In genomic region chr11:70844559-70845456, GRCm38 (mm10) we compare ENCODE assay signal across 8 mouse cellular contexts. TPM values are rescaled to one million over a fixed set of nuclear protein-coding genes. Genes with fewer than 3 reads are reported as not detected.
DNase-seq lines count a peak whose midpoint lies in the region; ATAC-seq and TF ChIP-seq lines count a peak whose summit lies in the region.

Rabep1 (plus strand) TSS chr11:70844778.

- peak; percentile 97 for ATAC-seq in lung, postnatal 0 days

- TF ChIP-seq RAD21 in MEL (IDR thresholded peaks at IDR 0.05; ENCODE audit: low read depth, low read length) = no peak

- H3K79me2 ChIP-seq in MEL (ENCODE audit: control insufficient read depth, insufficient read depth, low read length, poor library complexity) = peaks cover 38% of the 10 kb centered on the region

- peak; percentile 97 for DNase-seq in MEL (ENCODE audit: low read depth, low spot score)
- peak; percentile 95 for DNase-seq in cerebellum, adult 2 months
- peak; percentile 93 for DNase-seq in forelimb bud, embryonic 11.5 days (ENCODE audit: low read depth, low spot score)
- DNase-seq in hindbrain, embryonic 10.5 days (ENCODE audit: low spot score) = peak; percentile 97
- peak; percentile 93 for DNase-seq in layer of hippocampus, adult 9-11 months
- peak; percentile 97 for DNase-seq in lung, postnatal 0 days (ENCODE audit: low spot score)
- DNase-seq in ovary, postnatal 14 days (ENCODE audit: low spot score) = peak; percentile 94
- peak; percentile 98 for DNase-seq in thymus, postnatal 14 days

- 0 out of 4 replicates have a peak, but pooled peaks of 1 of the 2 experiments have one; percentile 23 for TF ChIP-seq EP300 in MEL (IDR thresholded peaks at IDR 0.05; ENCODE audit: low read depth in 1 of 2, low read length in 2 of 2)
- no peak for TF ChIP-seq EP300 in lung, postnatal 0 days (IDR thresholded peaks at IDR 0.05)

- H3K4me2 ChIP-seq in lung, postnatal 0 days (replicated peaks; ENCODE audit: low read depth, low read length) = peak within 1 kb of the TSS; percentile 80

- TF ChIP-seq CTCF in MEL (IDR thresholded peaks at IDR 0.05 in 2 of 3, conservative IDR thresholded peaks at IDR 0.05 in 1 of 3; ENCODE audit: control insufficient read depth in 1 of 3, insufficient read depth in 1 of 3, low read depth in 2 of 3, low read length in 3 of 3, poor library complexity in 1 of 3, severe bottlenecking in 1 of 3) = no peak
- no peak for TF ChIP-seq CTCF in cerebellum, adult 2 months (IDR thresholded peaks at IDR 0.05; ENCODE audit: borderline replicate concordance, insufficient read depth, low read depth, low read length)
- no peak for TF ChIP-seq CTCF in lung, postnatal 0 days (IDR thresholded peaks at IDR 0.05)

- peak within 1 kb of the TSS; percentile 71 to 95 for H3K4me3 ChIP-seq in MEL (ENCODE audit: control insufficient read depth in 1 of 2, insufficient read depth in 1 of 2, low read depth in 2 of 2, low read length in 2 of 2)
- peak within 1 kb of the TSS; percentile 73 for H3K4me3 ChIP-seq in cerebellum, adult 2 months (replicated peaks; ENCODE audit: insufficient read depth, low read depth, low read length)
- H3K4me3 ChIP-seq in hindbrain, embryonic 10.5 days = peak within 1 kb of the TSS; percentile 97
- H3K4me3 ChIP-seq in lung, postnatal 0 days (ENCODE audit: low read depth, low read length) = peak within 1 kb of the TSS; percentile 95

- peak within 1 kb of the TSS; percentile 31 for H3K27ac ChIP-seq in MEL (ENCODE audit: control insufficient read depth, low read depth, low read length)
- peak within 1 kb of the TSS; percentile 41; the same call in 1 of the 2 replicates for H3K27ac ChIP-seq in cerebellum, adult 2 months (ENCODE audit: insufficient read depth, low read length)
- peak within 1 kb of the TSS; percentile 95 for H3K27ac ChIP-seq in hindbrain, embryonic 10.5 days
- peak within 1 kb of the TSS; percentile 84 for H3K27ac ChIP-seq in lung, postnatal 0 days (ENCODE audit: low read length)

- WGBS in cerebellum, adult 2 months = under 1% methylated on average over 85 of the region's 88 CpGs
- WGBS in hindbrain, embryonic 10.5 days = under 1% methylated on average over 88 of the region's 88 CpGs
- WGBS in lung, postnatal 0 days = 2% methylated on average over 37 of the region's 88 CpGs

- peaks cover 11 to 23% of the 10 kb centered on the region in 2 experiments for H3K4me1 ChIP-seq in MEL (ENCODE audit: control insufficient read depth in 1 of 2, insufficient read depth in 2 of 2, low read length in 2 of 2)
- H3K4me1 ChIP-seq in cerebellum, adult 2 months (ENCODE audit: control insufficient read depth, insufficient read depth, low read length) = peaks cover 9% of the 10 kb centered on the region
- H3K4me1 ChIP-seq in hindbrain, embryonic 10.5 days (replicated peaks) = peaks cover 27% of the 10 kb centered on the region
- no peaks in the 10 kb centered on the region; the same call in 1 of the 2 replicates for H3K4me1 ChIP-seq in lung, postnatal 0 days (ENCODE audit: insufficient read depth, low read depth, low read length)

- TF ChIP-seq POLR2A in MEL (IDR thresholded peaks at IDR 0.05; ENCODE audit: control insufficient read depth in 1 of 2, insufficient read depth in 1 of 2, low read depth in 1 of 2, low read length in 2 of 2, poor library complexity in 1 of 2) = peak; percentile 82 to 89
- peak; percentile 90 for TF ChIP-seq POLR2A in cerebellum, adult 2 months (IDR thresholded peaks at IDR 0.05; ENCODE audit: borderline replicate concordance, insufficient read depth, low read length)

- peaks cover 0 to 22% of the 10 kb centered on the region in 2 experiments; a peak in 3 of 4 replicates for H3K36me3 ChIP-seq in MEL (ENCODE audit: control insufficient read depth in 1 of 2, insufficient read depth in 2 of 2, low read length in 2 of 2)
- H3K36me3 ChIP-seq in hindbrain, embryonic 10.5 days = no peaks in the 10 kb centered on the region
- no peaks in the 10 kb centered on the region for H3K36me3 ChIP-seq in lung, postnatal 0 days (ENCODE audit: insufficient read depth, low read length)

- H3K27me3 ChIP-seq in MEL (ENCODE audit: control insufficient read depth in 1 of 2, insufficient read depth in 2 of 2, low read length in 2 of 2) = peaks cover 0 to 2% of the 10 kb centered on the region in 2 experiments
- no peaks in the 10 kb centered on the region for H3K27me3 ChIP-seq in cerebellum, adult 2 months (ENCODE audit: control insufficient read depth, insufficient read depth, low read length)
- H3K27me3 ChIP-seq in hindbrain, embryonic 10.5 days (ENCODE audit: insufficient read depth, poor library complexity, severe bottlenecking) = no peaks in the 10 kb centered on the region; the same call in 1 of the 2 replicates
- H3K27me3 ChIP-seq in lung, postnatal 0 days (replicated peaks; ENCODE audit: insufficient read depth, low read length) = no peaks in the 10 kb centered on the region

- H3K9ac ChIP-seq in MEL (ENCODE audit: control insufficient read depth, low read depth, low read length, poor library complexity, severe bottlenecking) = peak within 1 kb of the TSS; percentile 91
- peak within 1 kb of the TSS; percentile 68 for H3K9ac ChIP-seq in lung, postnatal 0 days (replicated peaks; ENCODE audit: low read depth)

- H3K9me3 ChIP-seq in MEL (replicated peaks; ENCODE audit: insufficient read depth, low read length) = no peaks in the 10 kb centered on the region
- no peaks in the 10 kb centered on the region for H3K9me3 ChIP-seq in hindbrain, embryonic 10.5 days
- H3K9me3 ChIP-seq in lung, postnatal 0 days (ENCODE audit: low read length) = no peaks in the 10 kb centered on the region

TF ChIP-seq in MEL, 35 proteins besides CTCF, POLR2A, EP300 and RAD21:
- TF ChIP-seq MAX (IDR thresholded peaks at IDR 0.05; ENCODE audit: low read length) (peak; percentile 72), USF1 (IDR thresholded peaks at IDR 0.05; ENCODE audit: low read depth, low read length) (peak; percentile 99), MAZ (IDR thresholded peaks at IDR 0.05; ENCODE audit: low read depth, low read length) (peak; percentile 93; the same call in 1 of the 2 replicates), ZNF384 (IDR thresholded peaks at IDR 0.05; ENCODE audit: low read depth, low read length) (no peak), MEF2A (IDR thresholded peaks at IDR 0.05; ENCODE audit: extremely low read depth, insufficient replicate concordance, low read depth, low read length, poor library complexity, severe bottlenecking) (peak; percentile 29; the same call in 1 of the 2 replicates), NELFE (IDR thresholded peaks at IDR 0.05; ENCODE audit: low read depth, low read length) (peak; percentile 89), BHLHE40 (IDR thresholded peaks at IDR 0.05; ENCODE audit: borderline replicate concordance, low read depth, low read length) (peak; percentile 99), SIN3A (IDR thresholded peaks at IDR 0.05; ENCODE audit: low read length) (peak; percentile 66; the same call in 1 of the 2 replicates), ELF1 (IDR thresholded peaks at IDR 0.05; ENCODE audit: low read depth, low read length) (peak; percentile 31; the same call in 1 of the 2 replicates), TBP (IDR thresholded peaks at IDR 0.05; ENCODE audit: low read depth, low read length) (peak; percentile 67; the same call in 1 of the 2 replicates), KAT2A (conservative IDR thresholded peaks at IDR 0.05; ENCODE audit: low read depth, low read length) (no peak; the same call in 1 of the 2 replicates), ZMIZ1 (IDR thresholded peaks at IDR 0.05; ENCODE audit: low read depth, low read length) (peak; percentile 67; the same call in 1 of the 2 replicates), SMC3 (IDR thresholded peaks at IDR 0.05; ENCODE audit: low read depth, low read length) (no peak), ZKSCAN1 (IDR thresholded peaks at IDR 0.05; ENCODE audit: low read depth, low read length) (no peak), MAFK (IDR thresholded peaks at IDR 0.05; ENCODE audit: borderline replicate concordance, low read depth, low read length) (no peak), NRF1 (IDR thresholded peaks at IDR 0.05; ENCODE audit: insufficient read depth, low read depth, low read length, poor library complexity, severe bottlenecking) (peak; percentile 96), JUND (IDR thresholded peaks at IDR 0.05; ENCODE audit: low read depth, low read length) (no peak), CHD1 (IDR thresholded peaks at IDR 0.05; ENCODE audit: low read depth, low read length) (no peak), MXI1 (IDR thresholded peaks at IDR 0.05; ENCODE audit: low read depth, low read length) (peak; percentile 84), POLR2AphosphoS5 (IDR thresholded peaks at IDR 0.05; ENCODE audit: borderline replicate concordance, low read depth, low read length) (no peak), E2F4 (IDR thresholded peaks at IDR 0.05; ENCODE audit: borderline replicate concordance, low read depth, low read length) (no peak), ETS1 (IDR thresholded peaks at IDR 0.05; ENCODE audit: low read depth, low read length) (no peak), HCFC1 (IDR thresholded peaks at IDR 0.05; ENCODE audit: low read depth, low read length) (peak; percentile 75), TCF12 (IDR thresholded peaks at IDR 0.05; ENCODE audit: low read depth, low read length) (peak; percentile 91), USF2 (IDR thresholded peaks at IDR 0.05; ENCODE audit: borderline replicate concordance in 1 of 2, insufficient read depth in 1 of 2, low read depth in 1 of 2, low read length in 2 of 2) (peak; percentile 81 to 95; a peak in 3 of 4 replicates), MYC (IDR thresholded peaks at IDR 0.05; ENCODE audit: low read depth, low read length) (peak; percentile 73; the same call in 1 of the 2 replicates), ZC3H11A (IDR thresholded peaks at IDR 0.05; ENCODE audit: low read depth, low read length) (no peak), CHD2 (IDR thresholded peaks at IDR 0.05; ENCODE audit: low read length) (no peak), POLR2AphosphoS2 (IDR thresholded peaks at IDR 0.05; ENCODE audit: low read length) (peak; percentile 72; the same call in 1 of the 2 replicates)

RNA-seq across cellular contexts. Expression of gene Rabep1, which starts in this region (rescaled TPM):
- 34.3 and 35.6 TPM in 2 replicates for total RNA-seq in MEL (2012; rRNA removed)
- 10 to 100 TPM; 24.2 to 72.2 TPM for polyA plus RNA-seq in MEL (2012; ENCODE audit: insufficient read depth in 1 of 2, insufficient read length in 2 of 2, low read depth in 1 of 2, low replicate concordance in 2 of 2, missing spikeins in 1 of 2)
- 35.4 and 35.9 TPM in 2 replicates for polyA plus RNA-seq in cerebellum, adult 2 months (2012; rRNA removed)
- polyA plus RNA-seq in hindbrain, embryonic 10.5 days (2016; fragmentation: Nextera tagmentation; extraction: Ambion mirVana) = 32.5 and 41.7 TPM in 2 replicates
- 35.3 and 35.6 TPM in 2 replicates for polyA plus RNA-seq in lung, postnatal 0 days (2015; fragmentation: Nextera tagmentation; extraction: Ambion mirVana)

Comparison
In these comparisons a context has a peak if more than half of its experiments do, and no peak if none do; other contexts are left out.
1. Peak in every context shown above with its lines: DNase-seq, ATAC-seq, H3K4me3 ChIP-seq and H3K27ac ChIP-seq.
2. H3K27ac ChIP-seq: peak in every context shown above with its lines; median percentile 95 in hindbrain, embryonic 10.5 days; 84 in lung, postnatal 0 days; 41 in cerebellum, adult 2 months; 31 in MEL.